Mouse (Mus musculus) retina, embryonic 14.5 days (tissue): ENCODE results near the gene As3mt.

Source experiments
- DNase-seq: peaks from one replicate; pipeline ENCODE4 v3.0.0-alpha.2; 2015; ENCODE audit warnings: low spot score

As3mt gene

GRCm38 (mm10) chr19:46707296-46708151 is at the start of gene As3mt:
Gene As3mt (plus strand): TSS chr19:46707458.
- peak; percentile 81 for DNase-seq

GRCm38 (mm10) chr19:46658348-46658747 is 48.9 kb upstream of the As3mt start:
- no peak for DNase-seq

- DNase-seq: no peak
Observed at GRCm38 (mm10) chr19:46658851-46659250, 48.4 kb upstream of the As3mt start.

- no peak for DNase-seq
Observed at GRCm38 (mm10) chr19:46661511-46661910, 45.7 kb upstream of the As3mt start.

- DNase-seq: no peak
Observed at GRCm38 (mm10) chr19:46662214-46662613, 45.0 kb upstream of the As3mt start.

- no peak for DNase-seq
Observed at GRCm38 (mm10) chr19:46662784-46663183, 44.5 kb upstream of the As3mt start.

GRCm38 (mm10) chr19:46665474-46665873 is 41.8 kb upstream of the As3mt start:
- peak; percentile 20 for DNase-seq

GRCm38 (mm10) chr19:46667300-46667699 is 40.0 kb upstream of the As3mt start:
- no peak for DNase-seq

GRCm38 (mm10) chr19:46668263-46668662 is 39.0 kb upstream of the As3mt start:
- DNase-seq: no peak

GRCm38 (mm10) chr19:46669802-46670201 is 37.5 kb upstream of the As3mt start:
- DNase-seq: no peak

- DNase-seq: peak; percentile 83
Observed at GRCm38 (mm10) chr19:46670691-46671090, 36.6 kb upstream of the As3mt start.

GRCm38 (mm10) chr19:46672766-46673418 is 34.4 kb upstream of the As3mt start, which contains the start of gene Cyp17a1:
Gene Cyp17a1 (minus strand): TSS chr19:46673172.
- no peak for DNase-seq

GRCm38 (mm10) chr19:46675641-46676040 is 31.6 kb upstream of the As3mt start:
- no peak for DNase-seq

- no peak for DNase-seq
Observed at GRCm38 (mm10) chr19:46679720-46680383, 27.4 kb upstream of the As3mt start.

- peak; percentile 88 for DNase-seq
Observed at GRCm38 (mm10) chr19:46689460-46690372, 17.5 kb upstream of the As3mt start, which contains the start of gene Borcs7. Gene Borcs7 (plus strand): TSS chr19:46689906.

- no peak for DNase-seq
Observed at GRCm38 (mm10) chr19:46690387-46690786, 16.9 kb upstream of the As3mt start.

GRCm38 (mm10) chr19:46691078-46691477 is 16.2 kb upstream of the As3mt start:
- DNase-seq: no peak

GRCm38 (mm10) chr19:46693146-46693545 is 14.1 kb upstream of the As3mt start:
- DNase-seq: no peak

GRCm38 (mm10) chr19:46696482-46696881 is 10.8 kb upstream of the As3mt start:
- no peak for DNase-seq

GRCm38 (mm10) chr19:46696943-46697342 is 10.3 kb upstream of the As3mt start:
- no peak for DNase-seq

- no peak for DNase-seq
Observed at GRCm38 (mm10) chr19:46697840-46698517, 9.3 kb upstream of the As3mt start.
